Mouse (Mus musculus) layer of hippocampus, adult 6 months (tissue): Measurements from ENCODE around the gene Ttll11. TPM values are rescaled to one million over a fixed set of nuclear protein-coding genes. Genes with fewer than 3 reads are reported as not detected.

ENCODE experiments used
- long read RNA-seq, 2 experiments: library from polyadenylated mRNA; unstranded; transcript quantifications; one replicate each; pipeline ENCODE4 v2.0.0; 2019 to 2020
- polyA plus RNA-seq: library from polyadenylated mRNA; unstranded; fragments of <200 nt; fragmentation: Nextera tagmentation; gene quantifications from 2 replicates; pipeline ENCODE4 v1.2.3, GENCODE M21; 2021

Ttll11 gene
- 4.3 and 4.6 TPM in 2 replicates for polyA plus RNA-seq
- long read RNA-seq, experiment 1, partial matches to known transcripts = 4 of 12 reads
- long read RNA-seq, experiment 1, other reads (novel, unspliced or antisense) = 6 of 12 reads
- long read RNA-seq, experiment 2, transcript Ttll11-202 (9 exons, 3,077 nt) = major isoform, 13 of 24 reads
- long read RNA-seq, experiment 2, partial matches to known transcripts = 2 of 24 reads
- long read RNA-seq, experiment 2, other reads (novel, unspliced or antisense) = 9 of 24 reads

GRCm38 (mm10) chr2:35979644-35980021, at the start of gene Ttll11:
Ttll11 (minus strand) TSS chr2:35979913.

Other genes with a start within 250 kb of the Ttll11 start
- 543 and 544 TPM in 2 replicates for gene Ndufa8, start 69.5 kb upstream of the Ttll11 start, polyA plus RNA-seq
- 5.4 and 7.8 TPM in 2 replicates for gene Morn5, start 69.5 kb upstream of the Ttll11 start, polyA plus RNA-seq
- 4.0 and 5.0 TPM in 2 replicates for gene Lhx6, start 125.5 kb upstream of the Ttll11 start, polyA plus RNA-seq
- 20.8 and 23.4 TPM in 2 replicates for gene Mrrf, start 156.5 kb upstream of the Ttll11 start, polyA plus RNA-seq
- 35.0 and 36.9 TPM in 2 replicates for gene Rbm18, start 156.9 kb upstream of the Ttll11 start, polyA plus RNA-seq